Mouse (Mus musculus) c-Kit-positive CD71-positive TER-119-positive erythroid progenitor cells, embryonic 14.5 days (primary cell): ENCODE data around the gene Ankrd35.
"Not testable (repeated sequence)": the region's sequence is repeated elsewhere in the genome, so short reads cannot be mapped to it uniquely, and the experiment has no call there.

Source experiments
- DNase-seq: peaks from one replicate; pipeline ENCODE4 v3.0.0-alpha.2; 2013; ENCODE audit warnings: low spot score

The Ankrd35 gene

GRCm38 (mm10) chr3:96706217-96706616, 36.3 kb downstream of the Ankrd35 start:
- DNase-seq: no peak

GRCm38 (mm10) chr3:96706984-96707383, 37.1 kb downstream of the Ankrd35 start:
- DNase-seq: no peak

- peak; percentile 63 for DNase-seq
Observed at GRCm38 (mm10) chr3:96707903-96708683, 38.2 kb downstream of the Ankrd35 start, which contains the start of gene Nudt17. Nudt17 (minus strand) TSS chr3:96708562.

GRCm38 (mm10) chr3:96708684-96709064, 38.7 kb downstream of the Ankrd35 start:
- DNase-seq: no peak

GRCm38 (mm10) chr3:96714286-96714685, 44.4 kb downstream of the Ankrd35 start:
- no peak for DNase-seq

- DNase-seq: no peak
Observed at GRCm38 (mm10) chr3:96715854-96716253, 45.9 kb downstream of the Ankrd35 start.

- no peak for DNase-seq
Observed at GRCm38 (mm10) chr3:96719173-96719572, 49.2 kb downstream of the Ankrd35 start.

- peak; percentile 92 for DNase-seq
Observed at GRCm38 (mm10) chr3:96727343-96727827, 57.5 kb downstream of the Ankrd35 start, which contains the start of the genes Polr3c and Rnf115. Polr3c (minus strand) TSS chr3:96727628. Rnf115 (plus strand) TSS chr3:96727664.

- DNase-seq: peak; percentile 51
Observed at GRCm38 (mm10) chr3:96727828-96728633, 58.1 kb downstream of the Ankrd35 start.

GRCm38 (mm10) chr3:96728634-96729402, 58.9 kb downstream of the Ankrd35 start:
- no peak for DNase-seq

GRCm38 (mm10) chr3:96729403-96729784, 59.5 kb downstream of the Ankrd35 start:
- DNase-seq: no peak

GRCm38 (mm10) chr3:96730785-96731184, 60.9 kb downstream of the Ankrd35 start:
- no peak for DNase-seq

- no peak for DNase-seq
Observed at GRCm38 (mm10) chr3:96733984-96734383, 64.1 kb downstream of the Ankrd35 start.

- DNase-seq: no peak
Observed at GRCm38 (mm10) chr3:96735200-96735599, 65.3 kb downstream of the Ankrd35 start.

- DNase-seq: no peak
Observed at GRCm38 (mm10) chr3:96737013-96737740, 67.2 kb downstream of the Ankrd35 start.

GRCm38 (mm10) chr3:96737995-96738394, 68.1 kb downstream of the Ankrd35 start:
- DNase-seq: no peak

- not testable (repeated sequence) for DNase-seq
Observed at GRCm38 (mm10) chr3:96740279-96740678, 70.3 kb downstream of the Ankrd35 start.
